ENCODE assay signal across 29 mouse cellular contexts in genomic region chr4:68416046-68416445, GRCm38 (mm10).
"Had no signal": no experiment of that assay in that cellular context is flagged by ENCODE, and none has a peak within 500 bp of the region (broad histone marks: within the 10 kb centered on the region; RNA-seq: fewer than 3 reads in every experiment).

No protein-coding gene starts in this region.

- DNase-seq: gastrocnemius, adult 2 months; gastrocnemius, postnatal 10 days; gastrocnemius, postnatal 36 days; heart, adult 11 months; heart, adult 2 months; heart, postnatal 14 days; heart, postnatal 36 days; kidney, adult 11 months; kidney, adult 2 months; kidney, adult 9 months; kidney, postnatal 14 days; kidney, postnatal 36 days; layer of hippocampus, adult 9-11 months; liver; liver, embryonic 13.5 days had no signal

- H3K36me3 ChIP-seq: heart, embryonic 13.5 days; heart, embryonic 15.5 days; hindbrain, embryonic 12.5 days; kidney, embryonic 15.5 days; limb, embryonic 10.5 days; limb, embryonic 12.5 days; liver, embryonic 13.5 days; liver, embryonic 15.5 days had no signal

- H3K9ac ChIP-seq: heart, embryonic 13.5 days; heart, embryonic 15.5 days; hindbrain, embryonic 12.5 days; hindbrain, embryonic 14.5 days; kidney, embryonic 15.5 days; limb, embryonic 12.5 days; liver, embryonic 13.5 days; liver, embryonic 15.5 days had no signal

- ATAC-seq: hindbrain, embryonic 16.5 days; intestine, embryonic 16.5 days had no signal

- H3K4me2 ChIP-seq: heart, embryonic 11.5 days; heart, embryonic 13.5 days; heart, embryonic 15.5 days; hindbrain, embryonic 12.5 days; hindbrain, embryonic 14.5 days; kidney, embryonic 15.5 days; limb, embryonic 12.5 days; liver, embryonic 11.5 days; liver, embryonic 13.5 days; liver, embryonic 15.5 days had no signal

- H3K27me3 ChIP-seq: heart, embryonic 13.5 days; heart, embryonic 15.5 days; hindbrain, embryonic 12.5 days; kidney, embryonic 15.5 days; limb, embryonic 12.5 days; liver, embryonic 13.5 days; liver, embryonic 15.5 days had no signal

- H3K27ac ChIP-seq: gastrocnemius, adult 2 months; heart, adult 2 months; heart, embryonic 13.5 days; heart, embryonic 15.5 days; hindbrain, embryonic 12.5 days; hindbrain, embryonic 14.5 days; kidney, embryonic 15.5 days; kidney, postnatal 0 days; left cerebral cortex, adult 2 months; limb, embryonic 10.5 days; limb, embryonic 12.5 days; liver, embryonic 13.5 days; liver, embryonic 15.5 days had no signal

- H3K9me3 ChIP-seq: heart, embryonic 13.5 days; heart, embryonic 15.5 days; hindbrain, embryonic 12.5 days; kidney, embryonic 15.5 days; limb, embryonic 10.5 days; limb, embryonic 12.5 days; liver, embryonic 13.5 days; liver, embryonic 15.5 days had no signal

- H3K4me1 ChIP-seq: heart, embryonic 13.5 days; heart, embryonic 15.5 days; hindbrain, embryonic 12.5 days; kidney, embryonic 15.5 days; limb, embryonic 10.5 days; limb, embryonic 12.5 days; liver, embryonic 13.5 days; liver, embryonic 15.5 days had no signal

- H3K4me3 ChIP-seq: gastrocnemius, adult 2 months; heart, adult 2 months; heart, embryonic 13.5 days; heart, embryonic 15.5 days; hindbrain, embryonic 12.5 days; kidney, embryonic 15.5 days; left cerebral cortex, adult 2 months; limb, embryonic 10.5 days; limb, embryonic 12.5 days; liver, embryonic 13.5 days; liver, embryonic 15.5 days had no signal
